Mouse (Mus musculus) c-Kit-positive CD71-positive TER-119-negative erythroid progenitor cells, embryonic 14.5 days (primary cell): Measurements from ENCODE around the gene Spta1.

Experiments
- DNase-seq: peaks from one replicate; pipeline ENCODE4 v3.0.0-alpha.2; 2013; ENCODE audit warnings: low read depth

The Spta1 gene

DNA sequence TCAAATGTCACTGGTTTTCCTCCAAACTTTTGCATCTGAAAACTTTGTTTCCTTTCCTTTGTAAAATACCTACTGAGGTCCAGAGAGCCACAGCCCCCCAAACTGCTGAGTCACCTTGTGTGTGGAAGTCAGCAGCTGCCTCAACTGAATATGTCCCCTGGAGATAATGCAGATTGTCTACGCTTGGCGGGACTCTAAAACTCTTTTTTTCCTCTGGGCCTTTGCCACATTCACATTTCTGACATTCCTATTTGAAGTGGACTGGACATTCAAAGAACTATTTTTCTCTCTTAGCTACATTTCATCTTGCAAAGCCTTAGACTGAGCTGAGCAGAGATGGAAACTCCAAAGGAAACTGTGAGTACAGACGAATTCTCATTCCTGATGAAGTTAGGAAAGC, at the start of gene Spta1:
Spta1 (plus strand) TSS at position 172 of the 400 bp plus-strand sequence.
- peak; percentile 82 for DNase-seq

DNA sequence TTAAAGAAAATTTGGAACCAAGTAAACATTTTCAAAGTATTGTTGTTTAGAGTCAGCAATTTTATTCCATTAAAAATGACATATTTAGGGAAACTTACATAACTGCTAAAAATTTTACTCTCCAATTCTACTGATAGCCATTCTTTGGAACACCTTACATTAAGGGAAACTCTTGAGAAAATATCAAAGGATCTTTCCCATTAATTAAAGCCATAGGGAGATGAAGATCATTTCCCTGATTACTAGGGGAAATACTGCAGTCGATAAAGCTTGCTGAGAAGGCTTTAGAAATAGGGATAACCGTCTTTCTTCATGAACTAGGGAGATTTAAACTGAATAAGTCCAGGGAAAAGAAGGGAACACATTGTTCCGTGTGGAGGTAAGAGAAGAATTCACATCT, 41.4 kb upstream of the Spta1 start, which contains the start of gene Olfr424:
Olfr424 (plus strand) TSS at position 301 of the 400 bp plus-strand sequence.
- no peak for DNase-seq

DNA sequence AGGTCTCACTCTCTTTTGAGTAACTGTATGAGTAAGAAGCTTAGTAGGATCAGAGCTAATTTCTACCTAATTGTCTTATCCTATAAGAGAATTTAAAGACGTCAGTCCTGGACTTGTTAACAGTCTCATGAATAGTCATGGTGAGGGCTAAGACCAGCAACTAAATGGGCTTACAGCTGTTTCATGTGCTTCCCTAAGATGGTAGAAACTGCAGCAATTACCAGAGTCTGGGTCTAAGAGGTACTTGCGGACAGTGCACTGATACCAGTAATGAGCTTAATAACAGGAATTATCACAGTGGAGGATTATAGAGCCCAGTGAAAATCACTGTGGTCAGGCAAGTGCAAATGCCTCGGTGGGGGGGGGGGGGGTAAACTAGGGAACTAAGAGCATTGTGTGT, 40.6 kb upstream of the Spta1 start:
- DNase-seq: no peak

DNA sequence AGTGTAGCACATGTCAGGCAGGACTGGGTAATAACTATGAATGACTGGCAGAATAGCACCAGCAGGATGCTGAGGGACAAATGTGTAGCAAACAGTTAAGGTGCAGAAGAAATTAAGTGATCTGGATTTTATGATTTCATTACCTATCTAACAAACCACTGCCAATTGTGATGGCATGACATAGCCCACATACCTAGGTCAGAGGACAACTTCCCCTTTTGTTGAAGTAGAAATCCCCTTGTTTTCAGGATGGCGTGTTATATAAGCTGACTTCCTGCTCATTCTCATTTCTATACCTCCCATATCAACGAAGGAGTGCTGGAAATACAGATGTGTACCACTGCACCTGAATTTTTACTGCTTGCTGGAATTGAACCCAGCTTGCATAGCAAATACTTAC, 31.2 kb upstream of the Spta1 start:
- no peak for DNase-seq

DNA sequence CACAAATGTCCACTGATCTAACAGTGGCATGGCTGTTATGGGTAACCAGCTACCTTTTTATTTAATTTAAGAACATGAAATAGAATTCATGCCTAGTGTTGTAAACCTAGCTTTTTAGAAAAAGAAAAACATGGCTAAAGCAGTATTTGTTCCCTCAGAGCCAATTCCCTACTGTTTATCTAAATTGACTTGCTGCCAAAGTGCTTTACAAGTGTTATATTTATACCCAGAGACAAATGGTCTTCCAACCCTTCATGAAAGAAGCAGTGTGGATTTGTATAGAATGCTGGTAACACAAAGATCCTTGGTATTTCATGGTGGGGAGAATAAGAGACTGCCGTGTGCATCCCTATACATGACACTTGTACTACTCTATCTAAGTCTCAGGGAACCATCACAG, 25.9 kb upstream of the Spta1 start:
- DNase-seq: no peak

DNA sequence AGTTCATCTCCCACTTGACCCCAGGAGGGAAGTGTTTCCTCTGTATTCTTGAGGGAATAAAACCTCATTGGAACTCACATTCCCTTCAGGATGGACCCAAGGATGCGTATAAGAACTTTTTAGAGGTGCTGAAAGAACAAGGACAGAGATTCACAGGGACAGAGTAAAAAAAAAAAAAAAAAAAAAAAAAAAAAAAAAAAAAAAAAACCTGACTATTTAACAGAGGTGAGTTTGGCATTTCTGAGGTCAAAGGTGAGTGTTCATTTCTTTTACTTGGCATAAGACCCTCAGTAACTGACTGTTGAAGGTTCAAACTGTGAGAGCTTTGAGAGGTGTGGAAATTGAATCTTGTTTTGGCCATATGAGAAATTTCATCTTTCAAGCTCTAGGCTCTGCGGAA, 23.3 kb upstream of the Spta1 start:
- no peak for DNase-seq

DNA sequence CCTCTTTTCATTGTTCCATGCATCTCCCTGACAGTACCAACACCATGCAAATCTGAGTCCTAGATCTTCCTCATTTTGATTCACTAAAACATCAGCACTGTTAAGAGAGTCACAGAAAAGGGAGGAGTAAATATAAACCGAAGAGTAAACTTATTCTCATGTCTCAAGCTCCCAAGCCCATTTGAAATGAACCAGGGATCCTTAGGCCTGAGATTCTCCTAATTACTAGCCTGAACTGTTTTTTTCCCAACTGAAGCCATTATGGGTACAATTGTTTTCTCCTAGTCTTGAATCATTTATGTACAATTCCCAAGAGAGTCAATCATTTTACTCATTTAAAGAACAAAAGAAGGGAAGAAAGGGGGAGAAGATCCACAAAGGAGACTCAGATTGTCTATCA, 17.2 kb upstream of the Spta1 start, which contains the start of gene Olfr420:
Olfr420 (plus strand) TSS at position 301 of the 400 bp plus-strand sequence.
- DNase-seq: no peak

DNA sequence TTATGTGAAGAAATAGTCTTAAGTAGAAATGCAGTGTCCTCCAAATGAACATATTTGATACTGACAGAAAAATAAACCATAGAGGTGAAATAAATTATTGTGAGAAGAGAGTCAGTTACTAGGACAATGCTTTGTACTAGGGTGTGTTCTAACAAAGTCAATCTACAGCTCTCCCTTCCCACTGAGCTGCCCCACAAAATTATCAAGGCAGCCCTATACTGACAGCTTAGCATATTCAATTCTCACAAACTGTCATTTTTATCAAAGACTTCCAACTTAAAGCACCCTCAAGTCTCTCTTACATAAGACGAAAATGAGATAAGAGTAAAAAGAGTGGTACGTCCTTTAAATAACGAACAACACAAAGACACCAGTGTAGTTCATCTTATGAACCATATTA, 15.0 kb upstream of the Spta1 start:
- DNase-seq: no peak

DNA sequence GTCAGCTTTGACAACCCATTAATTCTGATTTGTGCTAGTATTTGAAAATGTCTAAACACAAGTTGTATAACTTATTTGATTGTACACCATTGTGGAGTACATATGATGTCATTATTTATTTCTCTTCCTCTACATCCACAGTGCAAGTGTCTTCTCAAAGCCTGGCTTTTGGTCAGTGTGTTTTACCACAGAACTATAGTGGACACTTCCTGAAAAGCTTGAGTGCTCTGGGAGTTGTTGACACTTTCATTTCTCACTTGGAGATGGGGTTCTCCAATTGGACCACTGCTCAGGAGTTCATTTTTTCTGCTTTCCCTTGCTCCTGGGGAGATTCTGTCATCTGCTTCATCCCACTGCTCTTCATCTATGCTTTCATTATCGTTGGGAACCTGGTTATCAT, 14.1 kb upstream of the Spta1 start:
- no peak for DNase-seq

DNA sequence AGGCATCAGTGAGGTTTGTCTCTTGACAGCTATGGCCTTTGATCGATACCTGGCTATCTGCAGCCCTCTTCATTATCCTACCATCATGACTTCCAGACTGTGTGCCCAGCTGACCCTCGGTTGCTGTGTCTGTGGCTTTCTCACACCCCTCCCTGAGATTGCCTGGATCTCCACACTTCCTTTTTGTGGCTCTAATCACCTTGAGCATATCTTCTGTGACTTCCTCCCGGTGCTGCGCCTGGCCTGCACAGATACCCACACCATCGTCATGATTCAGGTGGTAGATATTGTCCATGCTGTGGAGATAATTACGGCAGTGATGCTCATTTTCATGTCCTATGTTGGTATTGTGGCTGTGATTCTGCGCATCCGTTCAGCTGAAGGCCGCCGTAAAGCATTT, 13.5 kb upstream of the Spta1 start:
- no peak for DNase-seq

DNA sequence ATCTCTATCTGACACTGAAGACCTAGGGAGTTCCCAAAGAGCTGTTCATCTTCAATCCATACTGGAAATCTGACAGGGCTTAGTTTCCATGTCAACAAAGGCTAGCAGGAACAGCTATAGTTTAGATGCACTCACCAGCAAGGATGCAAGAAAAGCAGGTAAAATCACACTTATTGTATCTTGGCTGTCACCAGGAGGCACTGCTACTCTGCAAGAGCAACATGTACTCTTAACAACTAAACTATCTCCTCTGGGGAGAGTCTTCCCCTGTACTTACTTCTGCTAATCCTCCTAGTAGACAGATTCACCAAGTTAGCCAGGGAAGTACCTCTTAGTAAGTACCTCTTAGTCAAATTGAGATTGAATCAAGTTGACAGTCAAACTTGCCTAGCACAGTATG, 3.6 kb upstream of the Spta1 start:
- peak; percentile 65 for DNase-seq

DNA sequence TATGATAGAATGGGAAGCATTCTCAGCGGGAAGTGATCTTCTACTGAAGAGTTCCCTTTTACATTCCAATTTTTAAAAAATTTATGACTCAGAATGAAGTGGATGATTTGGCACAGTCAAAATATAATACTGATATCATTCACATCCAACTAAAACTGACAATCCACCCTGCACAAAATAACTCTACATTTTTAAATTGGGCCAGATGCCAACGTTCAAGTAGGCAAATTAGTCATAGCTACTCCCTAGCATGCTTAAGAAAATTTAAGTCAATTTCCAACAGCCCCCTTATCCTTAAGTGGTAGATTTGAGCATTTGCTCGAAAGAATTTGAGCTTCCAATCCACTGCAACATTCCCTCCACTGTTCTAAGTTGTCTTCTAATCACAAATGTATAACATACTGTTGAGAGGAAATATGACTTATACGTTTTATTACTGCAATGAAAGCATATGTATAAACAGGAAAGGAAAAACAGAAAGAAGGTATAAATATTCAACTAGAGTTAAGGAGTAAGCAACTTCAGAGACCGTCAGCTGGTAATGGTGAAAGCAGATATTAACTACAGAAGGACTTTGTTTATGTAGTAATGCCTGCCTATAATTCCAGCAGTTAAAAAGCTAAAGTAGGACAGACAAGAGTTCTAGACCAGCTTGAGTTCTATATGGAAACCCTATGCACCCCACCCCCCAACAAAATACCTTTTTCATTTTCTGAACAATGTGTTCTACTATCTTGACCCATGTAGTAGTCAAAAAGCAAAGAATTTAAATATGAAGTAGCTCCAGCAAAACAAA, 1.7 kb upstream of the Spta1 start:
- no peak for DNase-seq

DNA sequence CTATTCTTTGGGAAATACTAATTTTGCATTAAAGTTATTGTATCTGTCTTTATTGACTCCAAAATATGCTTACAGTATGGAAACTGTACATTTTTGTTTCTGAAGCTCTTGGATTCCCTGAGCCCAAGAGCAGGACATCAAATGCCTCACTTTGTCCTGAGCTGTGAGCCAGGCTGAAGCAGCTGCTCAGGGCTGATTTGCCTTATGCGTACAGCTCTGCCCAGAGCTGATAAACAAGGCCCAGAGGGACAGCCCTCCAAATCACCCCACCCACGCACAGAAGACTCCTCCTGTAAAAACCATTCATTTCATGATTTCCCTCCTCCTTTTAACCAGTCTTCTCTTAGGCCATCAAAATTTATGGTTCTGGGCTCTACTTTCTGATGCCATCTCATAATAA, 1.0 kb upstream of the Spta1 start:
- DNase-seq: peak; percentile 79

DNA sequence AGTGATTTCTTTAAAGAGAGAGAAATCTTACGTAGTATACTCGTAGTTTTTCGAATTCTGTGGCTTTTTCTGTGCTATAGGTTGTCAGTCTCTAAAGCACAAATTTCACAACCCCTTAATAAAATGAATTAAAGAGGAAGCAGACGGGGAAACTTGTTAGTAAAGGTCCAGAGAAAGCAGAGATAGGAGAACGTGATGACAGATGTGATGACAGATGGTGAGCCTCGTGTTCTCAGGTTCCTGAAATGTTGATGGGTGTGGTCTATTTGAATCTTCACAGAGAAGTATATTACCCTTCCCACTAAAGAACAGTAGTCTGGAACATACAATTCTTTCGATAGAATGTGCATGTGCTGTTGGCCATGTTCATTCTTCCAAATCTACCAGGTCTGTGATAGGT, 32.1 kb downstream of the Spta1 start:
- no peak for DNase-seq

DNA sequence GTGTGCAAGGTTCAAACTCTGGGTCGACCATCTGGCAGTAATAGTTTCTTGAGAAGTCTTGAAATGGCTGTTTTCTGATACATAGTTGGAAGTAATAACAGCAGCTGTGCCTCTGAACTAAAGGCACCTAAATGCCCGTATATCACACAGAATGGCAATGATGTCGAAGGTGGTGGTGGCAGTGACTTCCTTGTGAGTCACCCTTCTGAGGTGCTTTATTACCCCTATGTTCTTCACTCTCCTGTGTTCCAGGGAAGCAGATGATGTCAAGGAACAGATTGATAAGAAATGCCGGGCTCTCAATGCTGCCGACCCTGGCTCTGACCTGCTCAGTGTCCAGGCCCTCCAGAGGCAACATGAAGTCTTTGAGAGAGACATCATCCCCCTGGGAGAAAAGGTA, 39.7 kb downstream of the Spta1 start:
- no peak for DNase-seq

DNA sequence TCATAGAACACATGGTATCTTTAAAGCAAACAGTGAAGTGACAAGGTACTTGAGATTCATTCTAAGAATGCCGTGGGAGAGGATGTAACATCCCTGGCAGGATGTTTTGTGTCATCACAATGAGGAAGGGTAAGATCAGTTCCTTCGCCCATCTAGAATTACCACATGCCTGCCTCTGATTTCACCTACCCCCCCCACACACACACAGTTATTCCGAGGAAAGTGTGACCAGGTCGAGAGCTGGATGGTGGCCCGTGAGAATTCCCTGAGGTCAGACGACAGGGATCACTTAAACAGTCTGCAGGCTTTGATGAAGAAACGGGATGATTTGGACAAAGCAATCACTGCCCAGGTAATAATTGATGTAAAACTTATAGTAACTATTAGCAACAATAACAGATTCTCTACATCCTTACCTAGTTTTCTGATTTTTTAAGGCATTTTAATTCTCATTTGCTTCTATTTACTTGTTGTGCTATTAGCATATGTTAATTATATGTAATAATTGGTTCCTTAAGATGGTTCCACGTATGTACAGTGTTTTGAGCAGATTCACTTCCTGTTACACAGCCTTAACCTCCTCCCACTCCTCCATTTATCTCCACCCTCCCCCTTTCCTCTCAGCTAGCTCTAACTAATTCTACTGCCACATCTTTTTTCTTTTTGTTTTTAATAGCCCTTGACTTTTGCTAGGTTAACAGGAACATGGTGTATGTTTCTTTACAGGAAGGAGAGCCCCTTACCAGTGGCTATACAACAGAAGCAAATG, 42.9 kb downstream of the Spta1 start:
- no peak for DNase-seq

DNA sequence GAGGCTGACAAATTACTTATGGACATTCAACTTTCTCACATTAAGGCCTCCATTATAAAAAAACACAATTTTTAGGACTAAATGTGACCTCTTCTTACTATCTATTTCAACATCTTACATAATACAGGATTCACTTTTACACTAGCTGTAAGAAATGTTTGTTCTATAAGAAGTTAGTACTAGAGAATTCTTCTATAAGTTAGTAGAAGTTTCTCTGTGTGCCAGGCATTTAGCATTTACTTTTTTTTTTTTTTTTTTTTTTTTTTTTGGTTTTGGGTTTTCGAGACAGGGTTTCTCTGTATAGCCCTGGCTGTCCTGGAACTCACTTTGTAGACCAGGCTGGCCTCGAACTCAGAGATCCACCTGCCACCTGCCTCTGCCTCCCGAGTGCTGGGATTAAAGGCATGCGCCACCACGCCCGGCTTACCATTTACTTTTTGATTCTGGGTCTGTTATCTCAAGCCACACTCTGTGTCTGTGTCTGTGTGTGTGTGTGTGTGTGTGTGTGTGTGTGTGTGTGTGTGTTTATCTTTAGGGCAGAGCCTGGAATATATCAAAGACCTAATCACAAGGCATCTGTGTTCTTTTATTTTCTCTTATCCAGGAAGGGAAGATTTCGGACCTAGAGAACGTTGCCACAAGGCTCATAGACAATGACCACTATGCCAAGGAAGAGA, 44.1 kb downstream of the Spta1 start:
- no peak for DNase-seq

DNA sequence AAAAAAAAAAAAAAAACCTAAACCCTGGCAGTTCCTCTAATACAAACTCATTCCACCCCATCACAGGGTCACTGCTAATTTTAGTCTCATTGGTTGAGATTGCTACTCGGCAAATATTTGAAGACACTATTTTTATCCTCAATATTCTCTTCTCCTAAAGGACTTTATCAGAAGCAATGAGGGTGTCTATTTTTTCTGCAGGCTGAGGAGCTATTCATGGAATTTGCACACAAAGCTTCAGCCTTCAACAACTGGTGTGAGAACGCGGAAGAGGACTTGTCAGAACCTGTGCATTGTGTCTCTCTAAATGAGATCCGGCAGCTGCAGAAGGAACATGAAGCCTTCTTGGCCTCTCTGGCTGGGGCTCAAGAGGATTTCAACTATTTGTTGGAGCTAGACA, 67.3 kb downstream of the Spta1 start:
- no peak for DNase-seq

DNA sequence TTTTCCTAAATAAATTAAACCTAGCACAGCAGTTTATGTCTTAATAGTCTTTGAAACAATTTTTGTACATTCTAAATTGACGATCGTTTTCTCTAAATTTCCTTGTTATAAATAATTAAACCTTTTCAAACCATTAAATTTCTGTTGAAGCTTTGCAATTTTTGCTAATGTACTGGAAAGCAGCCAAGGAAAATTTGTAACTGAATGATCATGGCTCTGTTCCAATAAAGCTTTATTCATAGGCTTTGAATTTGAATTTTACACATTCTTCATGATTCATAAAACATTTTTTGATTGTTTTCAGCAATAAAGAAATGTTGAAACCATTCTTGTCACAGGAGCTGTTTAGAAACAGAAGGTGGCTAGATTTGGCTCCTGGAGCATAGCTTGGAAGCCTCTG, 72.0 kb downstream of the Spta1 start:
- DNase-seq: no peak

DNA sequence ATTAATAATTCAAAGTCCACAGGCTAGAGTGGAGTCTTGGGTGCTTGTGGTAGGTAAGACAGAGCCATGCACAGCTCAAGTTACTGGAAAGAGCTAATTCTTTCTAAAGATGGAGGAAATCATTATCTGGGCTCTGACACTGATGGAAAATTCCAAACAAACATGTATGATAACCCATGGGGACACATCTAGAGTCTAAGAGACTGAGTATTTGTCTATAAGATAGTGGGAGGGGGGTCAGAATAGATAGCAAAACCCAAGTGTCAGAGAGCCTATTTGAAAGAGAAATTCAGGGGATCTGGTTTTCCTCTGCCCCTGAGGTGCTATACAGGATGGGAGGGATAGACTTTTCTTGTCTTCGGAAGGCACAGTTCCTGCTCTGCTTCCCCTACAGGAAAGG, 73.5 kb downstream of the Spta1 start:
- no peak for DNase-seq

DNA sequence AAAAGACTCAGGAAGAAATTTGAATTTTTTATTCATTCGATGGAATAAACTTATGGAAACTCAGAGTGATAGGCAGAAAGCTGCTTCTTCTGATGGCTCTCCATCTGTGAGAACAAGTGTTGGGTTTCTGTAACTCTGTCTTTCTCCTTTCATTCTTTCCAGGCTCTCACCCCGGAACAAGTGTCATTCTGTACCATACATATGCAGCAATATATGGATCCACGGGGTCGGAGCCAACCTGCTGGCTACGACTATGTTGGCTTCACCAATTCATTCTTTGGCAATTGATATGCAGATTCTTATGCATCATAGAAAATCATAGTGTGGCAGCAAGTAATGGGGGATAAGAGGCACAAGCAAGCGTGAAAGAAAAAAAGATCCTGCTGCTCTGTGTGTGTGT, 74.6 kb downstream of the Spta1 start:
- DNase-seq: no peak

DNA sequence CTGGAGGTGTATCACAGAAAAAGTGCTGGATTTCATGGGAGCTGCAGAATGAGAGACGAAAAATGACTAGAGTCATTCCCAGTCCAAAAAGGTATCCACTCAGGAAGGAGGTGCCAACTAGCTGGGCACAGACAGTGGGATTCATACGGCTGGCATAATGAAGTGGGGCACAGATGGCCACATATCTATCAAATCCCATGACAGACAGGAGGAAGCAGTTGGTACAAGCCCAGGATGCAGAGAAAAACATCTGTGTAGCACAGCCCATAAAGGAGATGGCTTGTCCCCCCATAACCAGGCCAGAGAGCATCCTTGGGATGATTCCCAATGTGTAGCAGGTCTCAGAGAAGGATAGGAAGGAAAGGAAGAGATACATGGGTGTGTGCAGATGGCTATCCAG, 77.8 kb downstream of the Spta1 start:
- no peak for DNase-seq

DNA sequence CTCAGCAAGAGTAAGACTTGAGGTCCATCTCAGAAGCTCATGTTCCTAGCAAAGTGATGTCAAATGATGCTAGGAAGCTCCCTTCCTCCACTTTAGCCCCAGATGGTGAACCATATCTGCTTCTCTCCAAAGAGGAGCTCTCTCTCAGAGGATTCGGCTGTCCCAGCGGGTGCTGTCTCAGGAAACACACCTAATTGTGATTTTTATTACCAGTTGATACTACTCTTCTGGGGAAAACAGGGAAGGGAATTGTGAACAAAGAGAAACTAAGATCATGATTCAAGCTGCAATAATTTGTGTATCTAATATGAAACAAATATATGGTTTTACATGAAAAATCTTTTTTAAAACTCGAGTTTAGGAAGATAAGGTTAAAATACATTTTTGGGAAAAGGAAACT, 79.4 kb downstream of the Spta1 start, which contains the start of gene Olfr419:
Olfr419 (minus strand) TSS at position 101 of the 400 bp plus-strand sequence.
- DNase-seq: no peak
